Mouse (Mus musculus): ENCODE data around the gene Ubox5. TPM values are rescaled to one million over a fixed set of nuclear protein-coding genes. Genes with fewer than 3 reads are reported as not detected.
"Not testable (repeated sequence)": the region's sequence is repeated elsewhere in the genome, so short reads cannot be mapped to it uniquely, and the experiment has no call there.

The Ubox5 gene
- polyA plus RNA-seq, 1 experiment from 2014 or later = 15.2 TPM

DNA sequence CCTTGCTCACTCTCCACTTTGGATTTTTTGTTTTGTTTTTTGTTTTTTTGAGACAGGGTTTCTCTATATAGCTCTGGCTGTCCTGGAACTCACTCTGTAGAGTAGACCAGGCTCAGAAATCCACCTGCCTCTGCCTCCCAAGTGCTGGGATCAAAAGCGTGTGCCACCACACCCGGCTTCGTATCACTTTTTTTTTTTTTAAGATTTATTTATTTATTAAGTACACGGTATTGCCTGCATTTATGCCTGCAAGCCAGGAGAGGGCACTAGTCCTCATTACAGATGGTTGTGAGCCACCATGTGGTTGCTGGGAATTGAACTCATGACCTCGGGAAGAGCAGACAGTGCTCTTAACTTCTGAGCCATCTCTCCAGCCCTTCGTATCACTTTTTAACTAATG is 19.2 kb upstream of the Ubox5 start:
- H3K9ac ChIP-seq (replicated peaks); H3K27me3 ChIP-seq; H3K27ac ChIP-seq (replicated peaks); H3K9me3 ChIP-seq; ATAC-seq (ENCODE audit: low FRiP score, low read depth); H3K4me3 ChIP-seq; H3K4me2 ChIP-seq (replicated peaks); H3K4me1 ChIP-seq: not testable (repeated sequence)
- WGBS = 85% methylated on average over 6 of the region's 6 CpGs
- H3K36me3 ChIP-seq = peaks cover 21% of the 10 kb centered on the region

DNA sequence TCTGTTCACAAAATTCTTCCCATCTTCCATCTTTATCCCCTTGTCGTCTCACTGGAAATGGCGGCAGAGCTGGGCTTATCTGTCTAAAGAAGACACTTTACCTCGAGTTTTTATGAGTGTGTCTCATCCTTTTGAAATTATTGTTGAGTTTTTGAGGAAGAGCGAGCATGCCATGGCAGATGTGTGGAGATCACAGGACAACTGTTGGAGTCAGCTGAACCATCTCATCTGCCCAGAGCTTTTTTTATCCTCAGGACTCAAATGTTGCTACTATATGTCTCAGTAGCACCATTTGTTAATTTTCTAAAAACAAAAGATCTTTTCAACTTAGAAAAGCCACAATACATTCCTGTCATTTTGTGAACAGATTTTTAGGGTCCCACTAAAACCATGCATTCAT is 15.4 kb upstream of the Ubox5 start:
- 0 out of 2 replicates have a peak, but pooled peaks cover 4% of the 10 kb centered on the region for H3K36me3 ChIP-seq
- H3K27me3 ChIP-seq = peaks cover 18% of the 10 kb centered on the region
- ATAC-seq (ENCODE audit: low FRiP score, low read depth) = no peak
- H3K4me3 ChIP-seq = no peak overlapping the region
- H3K9ac ChIP-seq (replicated peaks) = no peak overlapping the region
- no peaks in the 10 kb centered on the region for H3K9me3 ChIP-seq
- peaks cover 16% of the 10 kb centered on the region; the same call in 1 of the 2 replicates for H3K4me1 ChIP-seq
- WGBS = 82% methylated on average over 4 of the region's 4 CpGs
- no peak overlapping the region for H3K27ac ChIP-seq (replicated peaks)
- no peak overlapping the region for H3K4me2 ChIP-seq (replicated peaks)

GRCm38 (mm10) chr2:130642684-130643369 is 13.0 kb upstream of the Ubox5 start, which contains the start of gene Lzts3:
Lzts3 (minus strand) TSS chr2:130642803.
- peak within 1 kb of the TSS; percentile 59 for H3K4me3 ChIP-seq
- H3K4me2 ChIP-seq (replicated peaks) = peak within 1 kb of the TSS; percentile 95
- H3K9me3 ChIP-seq = no peaks in the 10 kb centered on the region
- H3K9ac ChIP-seq (replicated peaks) = peak within 1 kb of the TSS; percentile 76
- 0 out of 2 replicates have a peak, but pooled peaks cover 4% of the 10 kb centered on the region for H3K36me3 ChIP-seq
- peaks cover 42% of the 10 kb centered on the region for H3K27me3 ChIP-seq
- ATAC-seq (ENCODE audit: low FRiP score, low read depth) = peak; percentile 97
- WGBS = 6% methylated on average over 20 of the region's 40 CpGs
- peak within 1 kb of the TSS; percentile 31; the same call in 1 of the 2 replicates for H3K27ac ChIP-seq (replicated peaks)
- H3K4me1 ChIP-seq = peaks cover 16% of the 10 kb centered on the region; the same call in 1 of the 2 replicates

GRCm38 (mm10) chr2:130642197-130642660 is 12.4 kb upstream of the Ubox5 start:
- H3K4me1 ChIP-seq = peaks cover 16% of the 10 kb centered on the region; the same call in 1 of the 2 replicates
- H3K9ac ChIP-seq (replicated peaks) = peak overlapping the region; percentile 76
- H3K9me3 ChIP-seq = no peaks in the 10 kb centered on the region
- 2% methylated on average over 12 of the region's 27 CpGs for WGBS
- H3K27me3 ChIP-seq = peaks cover 48% of the 10 kb centered on the region
- H3K36me3 ChIP-seq = 0 out of 2 replicates have a peak, but pooled peaks cover 4% of the 10 kb centered on the region
- H3K27ac ChIP-seq (replicated peaks) = 0 out of 2 replicates have a peak overlapping the region, but pooled peaks have one; percentile 31
- peak overlapping the region; percentile 59 for H3K4me3 ChIP-seq
- ATAC-seq (ENCODE audit: low FRiP score, low read depth) = peak; percentile 71
- H3K4me2 ChIP-seq (replicated peaks) = peak overlapping the region; percentile 95

- Histone ChIP-seq H3K4me1 (peaks cover 16% of the 10 kb centered on the region; the same call in 1 of the 2 replicates), H3K27ac (replicated peaks) (no peak overlapping the region), H3K36me3 (no peaks in the 10 kb centered on the region), H3K4me2 (replicated peaks) (peak overlapping the region; percentile 95), H3K27me3 (peaks cover 55% of the 10 kb centered on the region), H3K9me3 (no peaks in the 10 kb centered on the region), H3K4me3 (peak overlapping the region; percentile 59; the same call in 1 of the 2 replicates), H3K9ac (replicated peaks) (peak overlapping the region; percentile 76; the same call in 1 of the 2 replicates)
- no peak for ATAC-seq (ENCODE audit: low FRiP score, low read depth)
- 73% methylated on average over 6 of the region's 6 CpGs for WGBS
Observed at GRCm38 (mm10) chr2:130641351-130642025, 11.7 kb upstream of the Ubox5 start.

DNA sequence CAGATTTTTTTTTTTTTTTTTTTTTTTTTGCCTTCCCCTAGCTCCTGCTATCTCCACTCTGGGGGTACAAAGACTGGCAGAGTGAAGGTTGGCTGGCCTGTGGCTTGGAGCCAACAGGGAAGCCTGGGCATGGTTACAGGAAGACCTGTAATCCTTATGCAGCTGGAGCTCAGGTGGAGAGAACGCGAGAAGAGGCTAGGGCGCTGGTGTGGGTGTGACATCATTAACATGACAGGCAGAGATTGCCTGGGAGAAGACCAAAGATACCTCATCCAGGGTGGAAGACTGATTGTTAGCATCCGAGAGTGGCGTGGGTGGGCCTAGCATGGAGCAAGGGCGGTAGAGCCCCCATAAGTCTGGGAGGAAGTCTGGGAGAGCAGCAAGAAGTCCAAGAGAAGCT is 9.4 kb upstream of the Ubox5 start:
- H3K27ac ChIP-seq (replicated peaks) = no peak overlapping the region
- H3K9ac ChIP-seq (replicated peaks) = no peak overlapping the region
- H3K4me2 ChIP-seq (replicated peaks) = no peak overlapping the region
- H3K4me3 ChIP-seq = no peak overlapping the region
- peaks cover 77% of the 10 kb centered on the region for H3K27me3 ChIP-seq
- ATAC-seq (ENCODE audit: low FRiP score, low read depth) = no peak
- no peaks in the 10 kb centered on the region for H3K9me3 ChIP-seq
- no peaks in the 10 kb centered on the region for H3K36me3 ChIP-seq
- peaks cover 34% of the 10 kb centered on the region for H3K4me1 ChIP-seq
- 89% methylated on average over 6 of the region's 6 CpGs for WGBS

DNA sequence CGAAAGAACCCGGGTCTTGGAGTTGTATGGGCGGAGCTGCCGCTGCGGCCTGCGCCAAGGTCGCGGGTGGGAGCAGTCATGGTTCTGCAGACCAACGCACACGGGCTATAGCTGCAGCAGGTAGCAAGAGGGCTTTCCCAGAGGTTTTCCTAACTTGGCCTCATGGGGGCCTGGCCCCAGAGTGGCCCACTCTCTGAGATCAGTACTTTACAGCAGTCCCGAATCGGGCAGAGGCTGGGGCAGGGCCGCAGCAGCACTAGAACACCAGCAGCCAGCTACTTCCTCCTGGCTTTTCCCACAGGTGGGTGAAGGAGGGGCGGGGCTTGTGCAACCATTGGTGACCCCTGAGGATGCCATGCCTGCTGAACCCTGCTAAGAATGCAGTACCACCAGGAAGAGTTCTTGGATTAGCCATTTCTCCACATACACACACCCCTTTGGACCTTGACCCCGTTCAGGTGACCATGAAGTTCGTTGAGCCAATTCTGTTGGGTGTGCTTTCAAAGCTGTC is 8.3 kb upstream of the Ubox5 start:
- H3K9me3 ChIP-seq = no peaks in the 10 kb centered on the region
- no peak overlapping the region for H3K9ac ChIP-seq (replicated peaks)
- H3K4me3 ChIP-seq = no peak overlapping the region
- no peak overlapping the region for H3K4me2 ChIP-seq (replicated peaks)
- ATAC-seq (ENCODE audit: low FRiP score, low read depth) = no peak
- no peak overlapping the region for H3K27ac ChIP-seq (replicated peaks)
- 32% methylated on average over 16 of the region's 16 CpGs for WGBS
- no peaks in the 10 kb centered on the region for H3K36me3 ChIP-seq
- H3K4me1 ChIP-seq = peaks cover 41% of the 10 kb centered on the region
- H3K27me3 ChIP-seq = peaks cover 86% of the 10 kb centered on the region

GRCm38 (mm10) chr2:130635847-130636246 is 6.0 kb upstream of the Ubox5 start:
- Histone ChIP-seq H3K4me2 (replicated peaks) (peak overlapping the region; percentile 61), H3K9ac (replicated peaks) (no peak overlapping the region), H3K4me1 (peaks cover 31% of the 10 kb centered on the region), H3K4me3 (peak overlapping the region; percentile 13; the same call in 1 of the 2 replicates), H3K27ac (replicated peaks) (no peak overlapping the region), H3K9me3 (no peaks in the 10 kb centered on the region), H3K27me3 (peaks cover 88% of the 10 kb centered on the region), H3K36me3 (no peaks in the 10 kb centered on the region)
- WGBS = 13% methylated on average over 21 of the region's 21 CpGs
- ATAC-seq (ENCODE audit: low FRiP score, low read depth) = no peak

- 2% methylated on average over 38 of the region's 38 CpGs for WGBS
- Histone ChIP-seq H3K36me3 (no peaks in the 10 kb centered on the region), H3K9me3 (no peaks in the 10 kb centered on the region), H3K4me3 (peak overlapping the region; percentile 34), H3K9ac (replicated peaks) (peak overlapping the region; percentile 53), H3K4me2 (replicated peaks) (peak overlapping the region; percentile 61), H3K4me1 (peaks cover 31% of the 10 kb centered on the region), H3K27me3 (peaks cover 81% of the 10 kb centered on the region), H3K27ac (replicated peaks) (no peak overlapping the region)
- ATAC-seq (ENCODE audit: low FRiP score, low read depth) = peak; percentile 50; the same call in 1 of the 2 replicates
Observed at GRCm38 (mm10) chr2:130634739-130635411, 5.0 kb upstream of the Ubox5 start.

GRCm38 (mm10) chr2:130634006-130634738 is 4.3 kb upstream of the Ubox5 start:
- Histone ChIP-seq H3K4me2 (replicated peaks) (peak overlapping the region; percentile 61), H3K9me3 (no peaks in the 10 kb centered on the region), H3K27me3 (peaks cover 74% of the 10 kb centered on the region), H3K9ac (replicated peaks) (0 out of 2 replicates have a peak overlapping the region, but pooled peaks have one; percentile 53), H3K36me3 (no peaks in the 10 kb centered on the region), H3K4me1 (peaks cover 32% of the 10 kb centered on the region), H3K4me3 (peak overlapping the region; percentile 34), H3K27ac (replicated peaks) (peak overlapping the region; percentile 1; the same call in 1 of the 2 replicates)
- WGBS = 14% methylated on average over 14 of the region's 14 CpGs
- peak; percentile 7; the same call in 1 of the 2 replicates for ATAC-seq (ENCODE audit: low FRiP score, low read depth)

Data from midbrain, embryonic 12.5 days (tissue).